In genomic region chr1:158170006-158170405, GRCm38 (mm10) we compare ENCODE assay signal across 26 mouse cellular contexts.
"Had no signal": no experiment of that assay in that cellular context is flagged by ENCODE, and none has a peak within 500 bp of the region (broad histone marks: within the 10 kb centered on the region; RNA-seq: fewer than 3 reads in every experiment).

No protein-coding gene starts in this region.

- H3K27me3 ChIP-seq: heart, embryonic 13.5 days; heart, embryonic 15.5 days; hindbrain, embryonic 12.5 days; kidney, embryonic 15.5 days; limb, embryonic 12.5 days had no signal

- H3K9ac ChIP-seq: heart, embryonic 13.5 days; heart, embryonic 15.5 days; hindbrain, embryonic 12.5 days; hindbrain, embryonic 14.5 days; kidney, embryonic 15.5 days; limb, embryonic 12.5 days had no signal

- DNase-seq: gastrocnemius, adult 2 months; gastrocnemius, postnatal 10 days; gastrocnemius, postnatal 25 days; heart, adult 11 months; heart, adult 2 months; heart, postnatal 14 days; heart, postnatal 36 days; kidney, adult 11 months; kidney, adult 8-10 months; kidney, postnatal 14 days; kidney, postnatal 36 days; layer of hippocampus, adult 9-11 months; liver had no signal

- H3K36me3 ChIP-seq: heart, embryonic 13.5 days; heart, embryonic 15.5 days; hindbrain, embryonic 12.5 days; kidney, embryonic 15.5 days; limb, embryonic 10.5 days; limb, embryonic 12.5 days had no signal

- H3K9me3 ChIP-seq: heart, embryonic 15.5 days; hindbrain, embryonic 12.5 days; kidney, embryonic 15.5 days; limb, embryonic 10.5 days had no signal

- H3K4me2 ChIP-seq: heart, embryonic 11.5 days; heart, embryonic 13.5 days; heart, embryonic 15.5 days; hindbrain, embryonic 12.5 days; hindbrain, embryonic 14.5 days; kidney, embryonic 15.5 days; limb, embryonic 12.5 days; liver, embryonic 11.5 days had no signal

- H3K27ac ChIP-seq: gastrocnemius, adult 2 months; heart, adult 2 months; heart, embryonic 13.5 days; heart, embryonic 15.5 days; hindbrain, embryonic 12.5 days; hindbrain, embryonic 14.5 days; kidney, embryonic 15.5 days; kidney, postnatal 0 days; left cerebral cortex, adult 2 months; limb, embryonic 10.5 days; limb, embryonic 12.5 days had no signal

- H3K4me3 ChIP-seq: gastrocnemius, adult 2 months; heart, adult 2 months; heart, embryonic 13.5 days; heart, embryonic 15.5 days; hindbrain, embryonic 12.5 days; kidney, embryonic 15.5 days; left cerebral cortex, adult 2 months; limb, embryonic 10.5 days; limb, embryonic 12.5 days had no signal

- ATAC-seq: hindbrain, embryonic 16.5 days; intestine, embryonic 16.5 days had no signal

- H3K4me1 ChIP-seq: heart, embryonic 13.5 days; heart, embryonic 15.5 days; hindbrain, embryonic 12.5 days; kidney, embryonic 15.5 days; limb, embryonic 10.5 days; limb, embryonic 12.5 days had no signal
